ENCODE assay signal across 35 mouse cellular contexts in genomic region chr9:104406491-104406890, GRCm38 (mm10).
"Had no signal": no experiment of that assay in that cellular context is flagged by ENCODE, and none has a peak within 500 bp of the region (broad histone marks: within the 10 kb centered on the region; RNA-seq: fewer than 3 reads in every experiment).

No protein-coding gene starts in this region.

- H3K4me1 ChIP-seq: heart, embryonic 12.5 days; intestine, embryonic 15.5 days had no signal

- DNase-seq: heart, postnatal 10 days; heart, postnatal 14 days; heart, postnatal 4 days; kidney, adult 11 months; kidney, adult 18-20 months; kidney, adult 2 months; kidney, adult 8-10 months; kidney, adult 9 months; kidney, postnatal 10 days; kidney, postnatal 14 days; kidney, postnatal 25 days; kidney, postnatal 36 days; kidney, postnatal 4 days; layer of hippocampus, adult 9-11 months; layer of hippocampus, postnatal 36 days had no signal

- H3K4me2 ChIP-seq: heart, embryonic 11.5 days; heart, embryonic 12.5 days; heart, embryonic 13.5 days; heart, embryonic 15.5 days; hindbrain, embryonic 12.5 days; hindbrain, embryonic 13.5 days; hindbrain, embryonic 14.5 days; hindbrain, embryonic 15.5 days; intestine, embryonic 15.5 days; kidney, embryonic 15.5 days had no signal

- H3K27me3 ChIP-seq: heart, embryonic 12.5 days; intestine, embryonic 15.5 days had no signal

- H3K4me3 ChIP-seq: heart, embryonic 10.5 days; heart, embryonic 12.5 days; heart, embryonic 13.5 days; heart, embryonic 15.5 days; hindbrain, embryonic 10.5 days; hindbrain, embryonic 12.5 days; hindbrain, embryonic 13.5 days; hindbrain, embryonic 15.5 days; intestine, embryonic 15.5 days; kidney, embryonic 15.5 days; layer of hippocampus, adult 2 months; left cerebral cortex, adult 2 months had no signal

- H3K9me3 ChIP-seq: heart, embryonic 10.5 days; heart, embryonic 12.5 days; heart, embryonic 13.5 days; heart, embryonic 15.5 days; hindbrain, embryonic 10.5 days; hindbrain, embryonic 12.5 days; hindbrain, embryonic 13.5 days; hindbrain, embryonic 15.5 days; intestine, embryonic 15.5 days; kidney, embryonic 15.5 days had no signal

- ATAC-seq: hindbrain, embryonic 16.5 days; hindbrain, postnatal 0 days; inflammation-experienced regulatory T-cells, adult 6 months; intestine, embryonic 15.5 days; intestine, embryonic 16.5 days; intestine, postnatal 0 days had no signal

- H3K27ac ChIP-seq: heart, embryonic 10.5 days; heart, embryonic 13.5 days; heart, embryonic 15.5 days; hindbrain, embryonic 10.5 days; hindbrain, embryonic 12.5 days; hindbrain, embryonic 13.5 days; hindbrain, embryonic 14.5 days; hindbrain, embryonic 15.5 days; hindbrain, postnatal 0 days; intestine, embryonic 15.5 days; kidney, embryonic 15.5 days; kidney, postnatal 0 days; layer of hippocampus, adult 2 months; left cerebral cortex, adult 2 months had no signal

- H3K9ac ChIP-seq: heart, embryonic 12.5 days; heart, embryonic 13.5 days; heart, embryonic 15.5 days; hindbrain, embryonic 12.5 days; hindbrain, embryonic 13.5 days; hindbrain, embryonic 14.5 days; hindbrain, embryonic 15.5 days; intestine, embryonic 15.5 days; kidney, embryonic 15.5 days had no signal

- H3K36me3 ChIP-seq: heart, embryonic 10.5 days; heart, embryonic 12.5 days; heart, embryonic 13.5 days; heart, embryonic 15.5 days; hindbrain, embryonic 10.5 days; hindbrain, embryonic 12.5 days; hindbrain, embryonic 13.5 days; hindbrain, embryonic 15.5 days; intestine, embryonic 15.5 days; kidney, embryonic 15.5 days had no signal
